Mouse (Mus musculus) induced T-regulatory cell, adult 2 months (primary cell): ENCODE data around the gene 1700012B07Rik.

ENCODE experiments used
- DNase-seq: peaks from one replicate; pipeline ENCODE4 v3.0.0-alpha.2; 2012; ENCODE audit warnings: low read depth

The 1700012B07Rik gene

DNA sequence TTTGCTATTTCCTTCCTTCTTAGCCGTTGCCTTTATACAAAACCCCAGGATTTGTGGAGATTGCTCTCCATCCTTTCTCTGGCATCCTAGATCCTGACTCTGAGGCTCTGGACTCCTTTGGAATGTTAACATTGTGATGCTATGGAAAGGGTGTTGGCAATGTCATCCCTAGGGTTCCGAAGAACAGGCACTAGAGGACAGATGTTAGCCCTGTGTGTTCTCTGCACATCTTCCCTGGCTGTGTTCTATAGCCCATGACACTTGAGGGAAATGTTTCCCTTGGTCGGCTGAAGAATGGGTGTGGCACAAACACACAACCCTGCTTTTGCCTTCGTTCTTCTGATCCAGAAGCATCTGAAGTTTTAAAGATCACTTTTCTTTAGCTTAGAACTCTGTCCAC lies at the start of gene 1700012B07Rik:
Gene 1700012B07Rik, minus strand, starts transcription at position 101 of the 400 bp plus-strand sequence.
- no peak for DNase-seq

DNA sequence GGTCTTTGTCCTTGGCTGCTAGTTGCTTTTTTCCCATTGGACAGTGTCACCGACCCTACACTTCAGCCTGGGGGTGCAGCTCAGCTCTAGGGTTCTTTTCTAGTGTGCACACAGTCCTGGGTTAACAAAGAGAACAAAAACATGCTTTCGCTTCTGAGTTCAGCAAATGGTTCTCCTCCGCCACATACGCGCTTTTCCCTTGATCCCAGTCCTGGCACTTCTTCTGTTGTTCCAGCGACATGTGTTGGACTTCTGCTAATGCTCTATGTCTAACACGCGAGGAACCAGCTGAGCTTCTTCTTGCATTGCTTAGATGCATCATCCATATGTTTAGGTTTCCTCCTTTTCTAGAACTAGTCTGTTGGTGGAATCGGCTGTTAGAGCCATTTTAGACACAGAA lies 48.9 kb upstream of the 1700012B07Rik start:
- no peak for DNase-seq

DNA sequence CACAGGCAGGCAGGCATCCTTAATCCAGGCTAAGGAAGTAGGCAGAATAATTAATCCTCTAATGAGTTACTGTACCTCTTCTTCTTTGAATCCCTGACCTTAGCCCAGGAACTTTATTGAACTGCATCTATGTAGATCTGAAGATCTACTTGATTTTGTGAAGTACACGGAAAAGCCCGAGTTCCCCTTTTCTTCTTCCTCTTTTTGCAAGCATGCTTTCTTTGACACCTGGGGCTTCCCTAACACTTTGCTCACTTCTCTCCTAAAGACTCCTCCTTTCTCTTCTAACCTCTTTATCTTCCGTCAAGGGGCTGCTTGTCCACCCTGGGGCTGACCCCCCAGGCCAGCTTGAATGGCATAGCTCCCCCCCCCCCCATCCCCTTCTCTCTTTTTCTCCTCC lies 48.0 kb upstream of the 1700012B07Rik start:
- DNase-seq, result no peak

DNA sequence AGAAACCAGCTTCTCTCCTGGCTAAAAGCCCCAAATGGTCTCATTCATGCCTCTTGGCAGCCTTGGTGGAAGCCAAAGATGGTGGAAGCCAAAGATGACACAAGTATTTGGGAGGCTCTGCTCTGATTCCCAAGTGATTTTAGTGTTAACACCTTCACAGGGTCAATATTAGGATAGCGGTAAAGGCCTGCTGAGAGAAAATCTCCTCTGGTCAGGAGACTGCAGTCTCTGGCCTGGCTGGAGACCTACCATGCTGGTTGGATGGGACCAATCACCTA lies 47.6 kb upstream of the 1700012B07Rik start:
- DNase-seq, result no peak

DNA sequence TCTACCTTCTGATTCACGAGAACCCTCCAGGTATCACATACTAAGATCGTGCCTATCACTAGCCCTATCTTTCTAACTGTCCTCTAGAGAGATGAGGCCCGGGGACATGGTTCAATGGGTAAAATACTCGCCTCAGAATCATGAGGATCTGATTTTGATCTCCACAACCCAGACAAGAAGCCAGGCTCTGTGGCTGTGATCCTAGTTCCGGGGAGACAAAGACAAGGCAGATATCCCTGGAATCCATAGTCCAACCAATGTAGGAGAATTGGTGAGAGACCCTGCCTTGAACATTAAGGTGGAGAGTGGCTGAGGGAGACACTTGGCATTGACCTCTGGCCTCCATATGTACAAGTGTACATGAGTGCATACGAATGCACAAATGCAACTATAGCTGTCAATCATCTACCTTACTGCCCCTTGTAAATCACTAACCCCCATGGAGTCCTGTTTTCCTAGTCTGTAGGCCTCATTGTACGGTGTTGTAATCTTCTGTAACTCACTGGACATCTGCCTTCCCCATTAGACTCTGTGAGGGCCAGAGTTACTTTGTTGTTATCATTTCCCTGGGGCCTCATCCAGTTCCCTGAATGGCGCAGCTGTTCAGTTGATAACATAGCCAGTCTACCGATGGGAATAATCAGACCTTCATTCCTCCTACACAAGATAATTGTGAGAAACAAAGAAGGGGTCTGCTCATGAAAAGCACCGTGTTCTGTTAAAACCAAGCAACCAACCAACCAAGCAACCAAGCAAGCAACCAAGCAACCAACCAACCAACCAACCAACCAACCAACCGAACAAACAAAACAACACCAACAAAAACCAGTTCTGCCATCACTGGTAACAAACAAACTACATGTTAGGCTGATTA lies 47.0 kb upstream of the 1700012B07Rik start:
- no peak for DNase-seq

DNA sequence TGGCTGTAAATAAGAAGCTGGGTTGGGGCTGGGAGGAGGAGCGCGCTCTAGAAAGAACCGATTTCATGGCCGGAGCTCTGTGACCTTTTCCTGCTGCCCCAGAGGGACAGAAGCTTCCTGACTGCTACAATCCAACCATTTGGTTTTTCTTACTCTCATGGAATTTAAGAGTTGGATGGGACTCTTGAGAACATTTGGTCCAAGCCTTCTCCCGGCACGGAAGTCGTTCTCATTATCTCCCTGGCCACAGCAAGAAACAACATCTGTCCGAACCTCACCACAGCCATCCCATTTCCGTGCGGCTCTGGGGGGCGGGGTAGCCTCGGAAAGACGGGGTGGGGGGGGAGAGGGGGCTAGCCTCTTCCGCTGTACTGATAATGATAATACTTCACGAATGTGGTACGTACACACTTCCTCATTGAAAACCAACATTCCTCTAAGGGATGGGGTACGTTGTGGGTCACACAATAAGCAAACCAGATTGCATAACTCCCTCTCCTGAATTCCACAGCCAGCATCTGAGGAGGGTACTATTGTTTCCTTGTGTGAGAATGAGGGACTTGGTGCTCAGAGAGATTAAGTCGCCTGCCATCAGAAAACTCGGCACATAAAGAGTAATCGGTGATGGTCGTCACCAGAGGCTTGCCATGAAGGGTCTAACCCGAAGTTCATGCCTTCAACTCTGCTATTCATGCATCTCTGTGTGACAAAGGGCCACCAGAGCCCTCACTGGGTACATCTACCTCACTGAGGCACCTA lies 46.2 kb upstream of the 1700012B07Rik start:
- DNase-seq, result no peak

DNA sequence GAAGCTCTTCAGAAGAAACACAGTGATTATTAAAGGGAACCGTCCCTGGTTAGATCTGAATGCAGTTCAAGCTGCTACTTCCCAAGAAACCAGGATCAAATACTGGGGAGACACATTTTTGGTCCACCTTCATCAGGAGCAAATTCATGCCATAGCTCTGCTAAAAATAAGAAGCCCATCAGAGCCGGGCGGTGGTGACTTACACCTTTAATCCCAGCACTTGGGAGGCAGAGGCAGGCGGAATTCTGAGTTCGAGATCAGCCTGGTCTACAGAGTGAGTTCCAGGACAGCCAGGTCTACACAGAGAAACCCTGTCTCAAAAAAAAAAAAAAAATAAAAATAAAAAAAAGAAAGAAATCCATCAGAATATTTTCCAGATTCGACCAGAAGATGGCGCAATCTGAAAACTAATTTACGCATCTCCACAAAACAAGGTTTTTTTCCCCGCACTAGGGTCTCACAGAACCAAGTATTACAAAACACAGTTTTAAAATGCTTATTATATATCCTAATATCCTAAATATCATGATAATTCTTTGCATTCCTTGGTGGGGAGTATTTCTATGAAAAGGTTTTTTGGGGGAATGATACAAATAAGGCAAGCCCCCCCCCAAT lies 45.4 kb upstream of the 1700012B07Rik start:
- DNase-seq, result peak; percentile 66

DNA sequence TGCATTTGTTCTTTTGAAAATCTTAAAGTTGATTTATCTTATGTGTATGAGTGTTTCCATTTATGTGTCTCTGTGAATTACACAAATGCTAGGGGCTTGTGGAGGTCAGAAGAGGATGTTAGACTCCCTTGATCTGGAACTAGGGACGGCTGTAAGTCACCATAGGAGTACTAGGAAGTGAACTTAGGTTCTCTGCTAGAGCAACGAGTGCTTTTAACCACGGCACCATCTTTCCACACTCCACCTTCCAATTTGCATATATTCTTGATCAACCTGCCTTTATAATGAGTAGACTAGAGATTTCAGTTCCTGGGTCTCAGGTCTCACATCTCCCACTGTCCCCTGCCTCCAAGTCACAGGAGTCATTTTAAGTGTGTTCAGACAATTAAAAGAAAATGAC lies 44.8 kb upstream of the 1700012B07Rik start:
- DNase-seq, result no peak

DNA sequence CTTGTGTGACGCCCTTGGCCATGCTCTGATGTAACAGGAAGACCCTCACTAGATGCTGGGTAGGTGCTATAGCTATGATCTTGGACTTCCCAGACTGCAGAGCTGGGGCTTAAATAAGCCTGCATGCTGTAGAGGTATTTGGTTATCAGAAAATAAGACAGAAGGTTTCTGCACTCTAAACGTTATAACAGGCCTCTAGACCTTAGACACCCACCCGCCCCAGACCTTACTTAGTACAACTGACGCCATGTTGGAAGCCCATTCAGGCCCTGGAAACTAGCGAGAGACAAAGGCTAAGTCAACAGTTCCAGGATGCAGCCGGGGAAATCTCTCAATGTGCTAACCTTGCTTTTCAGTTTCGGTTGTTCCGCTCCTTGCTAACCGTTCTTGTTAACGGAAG lies 44.2 kb upstream of the 1700012B07Rik start:
- peak; percentile 27 for DNase-seq

DNA sequence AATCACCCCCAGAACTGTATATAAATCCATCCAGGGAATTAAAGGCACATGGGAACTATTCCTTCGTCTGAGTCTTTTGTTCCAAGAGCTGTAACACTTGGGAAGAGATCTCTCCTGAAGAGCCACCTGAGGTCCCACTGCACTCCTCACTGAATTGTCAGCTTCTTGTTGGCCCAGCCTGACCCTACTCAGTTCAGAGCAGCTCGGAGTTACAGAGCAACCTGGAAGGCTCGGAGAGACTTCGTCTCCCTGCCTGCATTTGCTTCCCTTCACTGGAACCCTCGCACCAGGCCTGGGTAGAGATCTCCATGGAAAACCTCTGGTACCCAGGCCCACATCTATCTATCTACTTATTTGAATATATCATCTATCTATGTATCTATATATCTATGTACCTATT lies 40.0 kb upstream of the 1700012B07Rik start:
- DNase-seq, result no peak

DNA sequence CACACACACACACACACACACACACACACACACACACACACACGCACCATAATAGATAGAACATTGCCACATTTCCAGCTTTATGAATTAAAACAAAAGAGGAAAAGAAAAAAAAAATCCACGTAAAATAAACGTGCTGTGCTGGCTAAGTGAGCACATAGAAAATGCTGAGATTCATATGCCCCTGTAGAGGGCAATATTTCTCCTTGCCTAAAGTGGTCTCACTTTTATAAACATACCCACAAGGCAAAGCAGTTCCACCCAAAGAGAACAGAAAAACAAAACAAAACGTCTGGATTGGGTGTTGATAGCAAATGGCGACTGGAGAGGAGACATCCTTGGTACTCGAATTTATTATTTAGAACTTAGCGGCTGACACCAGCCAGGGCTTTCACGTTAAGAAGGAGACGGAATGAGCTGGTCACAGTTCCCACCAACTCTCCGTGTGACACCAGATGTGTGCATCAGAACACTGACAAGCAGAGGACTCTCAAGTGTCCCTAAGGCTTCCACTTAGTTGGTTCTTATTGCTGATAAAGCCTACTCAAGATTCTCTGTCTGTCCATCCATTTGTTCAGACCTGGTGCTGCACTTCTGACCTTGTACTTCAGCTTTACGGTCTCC lies 38.8 kb upstream of the 1700012B07Rik start:
- DNase-seq, result no peak

DNA sequence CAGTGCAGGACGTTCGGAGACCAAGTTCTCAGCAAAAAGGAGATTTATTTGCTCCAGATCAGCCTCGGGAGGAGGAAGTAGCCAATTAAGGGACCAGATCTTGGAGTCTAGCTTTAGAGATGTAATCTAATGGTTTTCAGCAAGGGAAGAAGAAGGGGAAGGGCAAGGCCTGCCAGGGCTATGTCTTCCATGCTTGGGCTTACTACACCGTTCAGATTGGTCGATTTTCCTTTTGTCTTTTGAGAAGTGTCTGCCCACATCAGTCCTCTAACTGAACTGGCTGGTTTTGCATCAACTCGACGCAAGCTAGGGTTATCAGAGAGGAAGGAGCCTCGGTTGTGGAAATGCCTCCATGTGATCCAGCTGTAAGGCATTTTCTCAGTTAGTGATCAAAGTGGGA lies 37.7 kb upstream of the 1700012B07Rik start:
- DNase-seq, result no peak

DNA sequence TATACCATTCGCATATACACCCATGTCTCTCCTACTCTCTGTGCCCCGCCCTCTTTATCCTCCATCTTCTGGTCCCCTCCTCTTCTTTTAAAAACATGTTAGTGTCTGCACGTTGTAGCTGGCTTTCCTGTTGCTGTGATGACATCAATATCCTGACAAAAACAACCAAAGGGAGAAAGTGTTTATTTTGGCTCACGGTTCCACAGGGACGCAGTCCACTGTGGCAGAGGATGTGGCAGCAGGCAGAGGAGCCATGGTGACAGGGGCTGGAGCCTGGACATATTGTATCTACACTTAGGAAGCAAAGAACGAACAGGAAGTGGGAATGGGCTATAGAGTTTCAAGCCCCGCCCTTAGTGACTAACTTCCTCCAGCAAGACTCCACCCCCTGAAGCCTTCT lies 36.1 kb upstream of the 1700012B07Rik start:
- DNase-seq, result peak; percentile 22

DNA sequence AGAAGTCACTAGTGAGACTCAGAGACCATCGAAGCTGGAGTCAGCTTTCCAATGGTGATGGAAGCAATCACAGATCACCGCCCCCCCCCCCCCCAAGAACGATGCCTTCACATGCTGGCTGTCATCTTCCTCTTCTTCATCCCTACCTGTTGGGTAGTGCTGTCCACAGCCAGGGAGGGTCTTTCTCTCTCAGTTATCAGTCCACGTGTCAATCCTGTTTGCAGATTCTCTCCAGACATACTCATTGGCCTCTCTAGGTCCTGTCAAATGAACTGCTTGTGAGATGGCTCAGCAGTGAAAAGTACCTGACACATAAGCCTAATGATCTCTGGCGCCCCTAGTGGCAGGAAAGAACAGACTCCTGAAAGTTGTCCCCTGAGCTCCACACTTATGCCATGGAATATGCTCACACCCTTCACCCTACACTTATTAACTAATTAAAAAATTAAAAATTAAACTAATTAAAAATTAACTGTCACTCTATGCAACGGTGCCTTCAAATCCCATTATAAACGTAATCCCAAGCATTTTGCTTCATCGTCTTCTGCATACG lies 35.4 kb upstream of the 1700012B07Rik start:
- DNase-seq, result peak; percentile 88

DNA sequence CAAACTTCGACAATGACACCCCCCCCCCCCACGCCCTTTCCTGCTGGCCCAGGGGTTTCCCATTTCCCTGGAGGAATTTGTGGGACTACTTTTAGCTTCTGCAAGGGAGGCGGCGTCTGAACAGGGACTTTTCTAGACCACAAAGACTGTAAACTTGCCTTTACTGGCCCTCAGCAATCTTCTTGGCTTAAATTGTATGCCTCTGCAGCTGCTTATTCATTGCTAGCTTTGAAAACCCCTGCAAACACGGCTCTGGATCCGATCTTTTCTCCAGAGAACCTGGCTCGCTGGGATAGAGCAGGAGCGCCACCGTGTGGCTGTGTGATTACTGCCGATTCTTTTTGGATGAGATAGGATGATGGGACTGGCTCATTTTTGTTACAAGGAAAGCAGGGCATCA lies 32.7 kb upstream of the 1700012B07Rik start:
- peak; percentile 96 for DNase-seq

DNA sequence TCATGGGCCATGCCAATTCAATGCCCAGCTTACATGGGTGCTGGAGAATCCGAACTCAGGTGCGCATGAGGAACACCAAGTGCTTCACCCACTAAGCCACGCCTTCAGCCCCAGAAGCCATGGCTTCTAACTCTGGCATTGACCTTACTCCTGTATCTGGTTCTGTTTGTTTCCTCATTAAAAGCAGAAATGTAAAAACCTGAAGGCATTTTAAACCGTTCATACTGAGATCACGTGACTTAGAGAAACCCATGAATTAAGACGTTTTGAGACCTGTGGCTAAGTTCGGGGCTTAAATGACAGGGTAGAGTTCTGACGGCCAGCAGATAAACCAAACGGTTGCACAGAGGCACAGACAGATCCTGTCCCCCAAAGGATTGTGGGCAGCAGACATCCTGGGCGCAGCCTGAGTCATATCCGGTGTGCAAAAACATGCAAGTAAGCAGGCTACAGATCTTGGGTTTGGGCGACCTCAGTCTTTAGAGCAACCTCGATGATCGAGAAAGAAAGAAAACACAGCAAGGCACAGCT lies 32.2 kb upstream of the 1700012B07Rik start:
- peak; percentile 95 for DNase-seq

DNA sequence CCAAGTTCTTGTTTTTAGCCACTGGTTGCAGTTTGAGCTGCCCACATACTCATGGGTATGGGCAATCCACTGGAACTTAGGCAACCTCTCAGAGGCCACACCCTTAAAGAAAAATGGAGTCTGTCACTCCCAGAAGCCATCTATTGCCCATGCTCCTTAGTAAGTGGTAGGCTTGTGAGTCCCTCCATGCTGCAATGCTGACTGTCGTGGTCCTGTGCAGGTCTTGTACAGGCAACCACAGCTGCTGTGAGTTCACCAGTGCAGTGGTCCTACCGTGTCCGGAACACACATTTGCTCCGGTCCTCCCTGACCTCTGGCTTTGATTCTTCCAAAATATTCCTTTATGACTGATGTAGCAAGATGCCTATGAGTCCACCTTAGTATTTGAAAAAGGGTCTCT lies 31.6 kb upstream of the 1700012B07Rik start:
- DNase-seq, result no peak

DNA sequence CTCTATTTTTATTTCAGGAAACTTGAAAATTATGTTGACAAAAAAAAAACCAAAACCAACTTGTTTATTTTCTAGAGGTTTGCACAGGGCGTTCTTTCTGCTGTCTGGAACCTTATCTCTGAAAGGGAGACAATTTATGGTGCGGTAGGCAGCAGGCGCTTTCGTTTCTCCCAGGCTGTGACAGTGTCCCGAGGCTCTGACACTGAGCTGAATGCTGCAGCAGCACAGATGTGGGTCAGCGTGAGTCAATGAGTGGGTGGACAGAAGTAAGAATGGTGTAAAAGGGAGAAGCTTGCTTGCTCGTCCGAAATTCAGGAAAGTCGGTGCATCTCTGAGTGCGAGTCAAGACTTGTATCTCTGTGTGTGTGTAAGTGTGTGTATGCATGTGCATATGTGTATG lies 29.2 kb upstream of the 1700012B07Rik start:
- DNase-seq, result no peak

DNA sequence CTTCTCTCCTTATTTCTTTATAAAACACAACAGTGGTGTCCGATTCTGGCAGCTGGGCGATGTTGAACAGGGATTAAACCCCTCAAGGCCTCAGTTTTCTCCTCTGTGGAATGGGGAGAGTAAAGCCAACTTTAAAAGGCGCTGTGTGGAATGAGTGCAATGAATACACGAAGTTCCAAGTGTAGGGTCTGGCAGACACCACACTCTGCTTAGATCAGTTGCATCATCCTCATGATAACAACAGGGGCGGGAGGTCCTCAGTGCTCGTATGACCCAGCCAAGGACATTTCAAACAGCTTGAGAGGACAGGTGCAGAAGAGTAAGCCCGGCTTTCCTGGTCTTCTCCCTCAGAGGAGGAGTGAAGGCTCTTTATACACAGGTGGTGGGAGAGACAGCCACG lies 26.2 kb upstream of the 1700012B07Rik start:
- DNase-seq, result no peak

DNA sequence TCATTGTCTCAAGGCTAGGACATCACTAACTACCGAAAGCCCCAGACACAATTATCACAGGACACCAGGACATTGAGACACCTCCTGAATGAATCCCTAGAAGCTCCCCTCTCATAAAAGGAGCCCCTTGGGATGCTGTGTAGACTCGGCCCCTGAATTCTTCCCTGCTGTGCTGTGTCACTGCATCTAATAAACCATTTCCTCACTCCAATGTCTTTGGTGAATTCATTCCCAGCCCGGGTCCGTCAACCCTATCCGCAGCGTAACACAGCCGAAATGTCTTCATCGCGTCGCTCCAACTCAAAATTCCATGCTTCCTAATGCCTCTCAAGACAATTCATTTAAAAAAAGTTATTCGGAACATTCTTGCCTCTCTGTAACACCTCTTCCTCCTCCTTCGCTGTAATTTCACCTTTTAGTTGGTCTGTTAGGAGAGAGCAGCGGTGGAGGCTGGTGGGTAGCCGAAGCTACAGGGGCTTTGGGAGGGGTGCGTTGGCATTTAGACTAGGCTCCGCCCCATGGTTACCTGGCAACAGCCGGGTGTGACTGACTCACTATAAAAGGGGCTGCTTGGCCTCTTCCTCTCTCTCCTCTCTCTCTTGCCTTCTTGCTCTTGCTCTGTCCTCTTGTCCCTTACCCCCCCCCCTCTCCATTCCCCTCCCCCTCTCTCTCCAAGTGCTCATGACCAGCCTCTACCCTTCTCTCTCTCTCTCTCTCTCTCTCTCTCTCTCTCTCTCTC lies 25.6 kb upstream of the 1700012B07Rik start:
- no peak for DNase-seq

DNA sequence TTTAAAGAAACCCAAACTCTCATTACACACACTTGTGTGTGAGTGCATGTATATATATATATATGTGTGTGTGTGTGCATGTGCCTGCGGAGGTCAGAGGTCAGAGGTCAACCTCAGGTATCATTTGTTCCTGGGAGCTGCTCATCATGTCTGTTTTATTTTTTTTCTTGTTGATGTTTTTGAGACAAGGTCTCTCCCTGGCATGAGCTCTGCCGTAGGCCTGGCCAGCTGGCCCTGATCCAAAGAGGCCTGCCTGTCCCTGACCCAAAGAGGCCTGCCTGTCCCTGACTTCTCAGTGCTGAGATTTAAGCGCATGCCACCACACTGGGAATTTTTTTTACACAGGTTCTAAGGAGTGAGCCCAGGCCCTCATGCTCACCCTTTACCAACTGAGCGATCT lies 24.1 kb upstream of the 1700012B07Rik start:
- DNase-seq, result no peak
